Mouse (Mus musculus): Measurements from ENCODE around the gene Ankrd60. TPM values are rescaled to one million over a fixed set of nuclear protein-coding genes. Genes with fewer than 3 reads are reported as not detected.

The Ankrd60 gene
- total and polyA plus RNA-seq, 2 experiments from 2014 or later = not detected

DNA sequence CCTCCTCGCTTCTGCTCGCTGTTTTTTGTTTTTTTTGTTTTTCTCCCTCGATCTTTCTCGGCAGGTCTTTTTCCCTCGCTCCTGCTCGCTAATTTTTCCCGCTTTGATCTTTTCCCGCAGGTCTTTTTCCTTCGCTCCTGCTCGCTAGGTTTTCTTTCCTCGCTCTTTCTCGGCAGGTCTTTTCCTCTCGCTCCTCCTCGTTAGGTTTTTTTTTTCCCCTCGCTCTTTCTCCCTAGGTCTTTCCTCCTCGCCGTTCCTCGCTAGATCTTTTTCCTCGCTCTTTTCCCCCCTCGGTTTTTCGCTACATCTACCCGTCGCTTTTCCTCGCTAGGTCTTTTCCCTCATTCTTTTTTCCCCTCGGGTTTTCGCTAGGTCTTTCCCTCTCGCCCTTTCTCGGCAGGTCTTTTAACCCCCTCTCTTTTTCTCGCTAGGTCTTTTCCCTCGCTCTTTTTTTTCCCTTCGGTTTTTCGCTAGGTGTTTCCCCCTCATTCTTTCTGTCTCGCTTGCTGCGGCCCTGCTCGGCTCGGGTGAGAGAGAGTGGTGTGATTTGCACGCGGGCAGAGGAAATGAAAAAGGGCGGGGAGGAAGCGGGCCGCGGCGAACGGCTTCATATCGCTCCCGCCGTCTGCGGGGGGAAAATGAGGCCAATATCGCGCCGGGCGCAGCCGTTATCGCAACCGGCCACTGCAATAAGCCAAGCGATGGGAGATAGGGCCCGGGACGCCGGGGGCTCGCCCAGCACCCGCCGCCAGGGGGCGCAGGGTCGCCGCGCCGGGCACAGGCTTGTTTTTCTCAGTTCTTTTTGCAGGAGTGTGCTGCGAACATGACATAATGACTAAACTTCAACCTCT lies 8.2 kb upstream of the Ankrd60 start:
- DNase-seq (ENCODE audit: low spot score) (peak; percentile 57), ATAC-seq (ENCODE audit: low FRiP score) (no peak)
- no peak overlapping the region for H3K27ac ChIP-seq (ENCODE audit: low read depth, low read length)
- H3K9ac ChIP-seq (replicated peaks; ENCODE audit: low read length, poor library complexity, severe bottlenecking) = peak overlapping the region; percentile 44; the same call in 1 of the 2 replicates
- H3K27me3 ChIP-seq (ENCODE audit: insufficient read depth, low read length) = peaks cover 16% of the 10 kb centered on the region; the same call in 1 of the 2 replicates
- H3K9me3 ChIP-seq (ENCODE audit: low read length) = no peaks in the 10 kb centered on the region
- H3K4me2 ChIP-seq (ENCODE audit: low read depth, low read length, poor library complexity, severe bottlenecking) = peak overlapping the region; percentile 72
- peak overlapping the region; percentile 35 for H3K4me3 ChIP-seq (ENCODE audit: low read depth, low read length)
- H3K4me1 ChIP-seq (ENCODE audit: insufficient read depth, low read length) = no peaks in the 10 kb centered on the region
- WGBS = 1% methylated on average over 68 of the region's 68 CpGs
- H3K36me3 ChIP-seq (ENCODE audit: insufficient read depth, low read length) = no peaks in the 10 kb centered on the region
- TF ChIP-seq CTCF (IDR thresholded peaks at IDR 0.05) = peak; percentile 79

DNA sequence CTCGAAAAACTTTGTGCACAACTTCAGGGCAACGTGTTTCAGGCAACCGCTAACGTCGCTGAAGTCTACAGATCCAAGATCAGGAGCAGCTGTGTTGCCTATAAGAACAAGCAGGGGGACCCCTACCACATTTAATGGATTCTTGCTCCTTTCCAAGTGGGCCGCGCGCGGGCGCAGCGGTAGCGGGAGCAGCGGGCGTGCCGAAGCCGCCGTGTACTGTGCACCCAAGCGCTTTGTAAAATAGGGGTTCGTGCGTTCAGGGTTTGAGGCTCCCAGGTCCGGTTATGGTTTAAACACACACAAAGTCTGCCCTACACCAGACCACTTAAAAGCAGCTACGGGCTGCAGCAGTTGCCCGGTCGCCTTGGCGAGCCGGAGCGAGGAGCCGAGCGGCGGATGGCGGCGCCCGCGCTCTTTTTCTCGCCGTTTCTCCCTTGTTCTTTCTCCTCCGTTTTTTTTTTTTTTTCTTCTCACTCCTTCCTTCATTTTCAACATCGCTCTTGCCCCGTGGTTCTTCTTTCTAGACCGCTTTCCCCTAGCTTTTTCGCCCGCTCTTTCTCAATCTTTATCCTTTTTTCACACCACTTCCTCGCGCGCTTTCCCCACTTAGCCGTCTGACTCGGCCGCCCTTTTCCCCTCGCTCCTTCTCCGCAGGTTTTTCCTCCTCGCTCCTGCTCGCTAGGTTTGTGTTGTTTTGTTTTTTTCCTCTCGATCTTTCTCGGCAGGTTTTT lies 7.4 kb upstream of the Ankrd60 start:
- H3K9me3 ChIP-seq (ENCODE audit: low read length) = no peaks in the 10 kb centered on the region
- H3K4me3 ChIP-seq (ENCODE audit: low read depth, low read length) = peak overlapping the region; percentile 35
- DNase-seq (ENCODE audit: low spot score) = peak; percentile 92
- H3K36me3 ChIP-seq (ENCODE audit: insufficient read depth, low read length) = no peaks in the 10 kb centered on the region
- 0 out of 2 replicates have a peak overlapping the region, but pooled peaks have one; percentile 19 for H3K9ac ChIP-seq (replicated peaks; ENCODE audit: low read length, poor library complexity, severe bottlenecking)
- H3K4me2 ChIP-seq (ENCODE audit: low read depth, low read length, poor library complexity, severe bottlenecking) = peak overlapping the region; percentile 72
- peak; percentile 78 for TF ChIP-seq CTCF (IDR thresholded peaks at IDR 0.05)
- no peak overlapping the region for H3K27ac ChIP-seq (ENCODE audit: low read depth, low read length)
- under 1% methylated on average over 54 of the region's 54 CpGs for WGBS
- H3K4me1 ChIP-seq (ENCODE audit: insufficient read depth, low read length) = no peaks in the 10 kb centered on the region
- peaks cover 16% of the 10 kb centered on the region; the same call in 1 of the 2 replicates for H3K27me3 ChIP-seq (ENCODE audit: insufficient read depth, low read length)
- peak; percentile 90 for ATAC-seq (ENCODE audit: low FRiP score)

DNA sequence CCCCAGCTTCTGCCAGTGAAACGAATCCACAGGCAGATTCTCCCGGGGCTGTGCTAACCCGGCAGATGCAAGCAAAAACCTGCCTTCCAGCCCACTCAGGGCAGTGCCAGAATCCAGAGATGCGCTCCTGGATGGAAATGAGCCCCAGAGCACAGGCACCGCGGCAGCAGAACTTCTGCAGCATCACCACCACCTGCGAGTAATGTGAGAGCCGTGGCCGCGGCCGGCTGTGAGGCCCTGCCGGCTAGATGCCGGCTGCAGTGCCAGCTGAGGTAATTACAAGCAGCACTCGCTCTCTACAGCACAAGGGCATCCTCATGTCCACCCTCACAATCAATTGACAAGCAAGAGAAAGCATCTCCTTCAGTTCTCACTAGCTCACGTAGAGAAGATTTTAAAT lies 6.2 kb upstream of the Ankrd60 start:
- Histone ChIP-seq H3K36me3 (ENCODE audit: insufficient read depth, low read length) (no peaks in the 10 kb centered on the region), H3K9me3 (ENCODE audit: low read length) (no peaks in the 10 kb centered on the region), H3K4me3 (ENCODE audit: low read depth, low read length) (no peak overlapping the region), H3K9ac (replicated peaks; ENCODE audit: low read length, poor library complexity, severe bottlenecking) (no peak overlapping the region), H3K4me1 (ENCODE audit: insufficient read depth, low read length) (no peaks in the 10 kb centered on the region), H3K27ac (ENCODE audit: low read depth, low read length) (no peak overlapping the region), H3K4me2 (ENCODE audit: low read depth, low read length, poor library complexity, severe bottlenecking) (no peak overlapping the region), H3K27me3 (ENCODE audit: insufficient read depth, low read length) (peaks cover 16% of the 10 kb centered on the region; the same call in 1 of the 2 replicates)
- no peak for ATAC-seq (ENCODE audit: low FRiP score)
- no peak for DNase-seq (ENCODE audit: low spot score)
- no peak for TF ChIP-seq CTCF (IDR thresholded peaks at IDR 0.05)
- 46% methylated on average over 15 of the region's 15 CpGs for WGBS

DNA sequence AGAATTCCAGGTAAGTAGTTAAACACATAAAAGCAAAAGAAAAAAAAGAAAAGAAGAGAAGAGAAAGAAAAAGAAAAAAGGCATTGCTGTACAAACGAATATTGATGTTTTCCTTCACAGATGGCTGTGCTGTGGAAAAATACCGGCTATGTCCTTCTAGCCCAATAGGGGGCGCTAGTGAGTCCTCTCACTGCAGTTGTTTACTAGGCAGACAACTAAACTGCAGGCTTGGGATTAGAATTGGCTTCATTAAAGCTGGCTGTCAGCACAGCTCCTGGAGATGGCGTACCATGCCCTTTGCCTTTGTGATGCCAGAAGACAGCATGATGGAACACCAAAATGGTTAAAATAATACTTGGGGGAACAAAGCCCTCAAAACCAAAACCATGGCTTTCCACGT lies 5.3 kb upstream of the Ankrd60 start:
- H3K4me3 ChIP-seq (ENCODE audit: low read depth, low read length) = no peak overlapping the region
- DNase-seq (ENCODE audit: low spot score) = peak; percentile 40
- peak; percentile 71 for TF ChIP-seq CTCF (IDR thresholded peaks at IDR 0.05)
- 42% methylated on average over 5 of the region's 5 CpGs for WGBS
- ATAC-seq (ENCODE audit: low FRiP score) = no peak
- H3K4me2 ChIP-seq (ENCODE audit: low read depth, low read length, poor library complexity, severe bottlenecking) = no peak overlapping the region
- no peaks in the 10 kb centered on the region for H3K36me3 ChIP-seq (ENCODE audit: insufficient read depth, low read length)
- no peak overlapping the region for H3K9ac ChIP-seq (replicated peaks; ENCODE audit: low read length, poor library complexity, severe bottlenecking)
- H3K27ac ChIP-seq (ENCODE audit: low read depth, low read length) = no peak overlapping the region
- no peaks in the 10 kb centered on the region for H3K9me3 ChIP-seq (ENCODE audit: low read length)
- peaks cover 16% of the 10 kb centered on the region; the same call in 1 of the 2 replicates for H3K27me3 ChIP-seq (ENCODE audit: insufficient read depth, low read length)
- H3K4me1 ChIP-seq (ENCODE audit: insufficient read depth, low read length) = no peaks in the 10 kb centered on the region

DNA sequence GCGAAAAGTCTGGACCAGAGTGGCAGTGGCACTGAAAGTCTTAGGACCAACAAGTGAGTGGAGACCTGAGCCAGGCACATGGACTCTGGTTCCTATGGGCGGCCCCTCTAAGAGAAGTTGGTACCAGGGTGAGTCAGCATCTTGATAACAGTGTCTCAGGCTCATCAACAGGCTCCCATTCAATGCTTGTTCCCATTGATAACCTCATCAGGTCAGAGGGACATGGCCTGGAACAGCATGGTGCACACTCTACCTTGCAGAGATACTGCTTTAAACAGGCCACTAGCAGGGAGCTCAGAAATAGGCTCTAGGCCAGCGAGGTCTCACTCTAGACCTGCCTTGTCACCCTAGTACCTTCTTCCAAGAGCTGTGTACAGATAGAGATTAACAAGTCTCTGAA lies 4.7 kb upstream of the Ankrd60 start:
- H3K27me3 ChIP-seq (ENCODE audit: insufficient read depth, low read length) = peaks cover 16% of the 10 kb centered on the region
- H3K9ac ChIP-seq (replicated peaks; ENCODE audit: low read length, poor library complexity, severe bottlenecking) = no peak overlapping the region
- H3K4me2 ChIP-seq (ENCODE audit: low read depth, low read length, poor library complexity, severe bottlenecking) = no peak overlapping the region
- H3K4me3 ChIP-seq (ENCODE audit: low read depth, low read length) = no peak overlapping the region
- ATAC-seq (ENCODE audit: low FRiP score) (no peak), DNase-seq (ENCODE audit: low spot score) (no peak)
- H3K36me3 ChIP-seq (ENCODE audit: insufficient read depth, low read length) = no peaks in the 10 kb centered on the region
- no peaks in the 10 kb centered on the region for H3K9me3 ChIP-seq (ENCODE audit: low read length)
- H3K27ac ChIP-seq (ENCODE audit: low read depth, low read length) = no peak overlapping the region
- no peaks in the 10 kb centered on the region; the same call in 1 of the 2 replicates for H3K4me1 ChIP-seq (ENCODE audit: insufficient read depth, low read length)
- WGBS = 88% methylated on average over 3 of the region's 3 CpGs
- no peak for TF ChIP-seq CTCF (IDR thresholded peaks at IDR 0.05)

DNA sequence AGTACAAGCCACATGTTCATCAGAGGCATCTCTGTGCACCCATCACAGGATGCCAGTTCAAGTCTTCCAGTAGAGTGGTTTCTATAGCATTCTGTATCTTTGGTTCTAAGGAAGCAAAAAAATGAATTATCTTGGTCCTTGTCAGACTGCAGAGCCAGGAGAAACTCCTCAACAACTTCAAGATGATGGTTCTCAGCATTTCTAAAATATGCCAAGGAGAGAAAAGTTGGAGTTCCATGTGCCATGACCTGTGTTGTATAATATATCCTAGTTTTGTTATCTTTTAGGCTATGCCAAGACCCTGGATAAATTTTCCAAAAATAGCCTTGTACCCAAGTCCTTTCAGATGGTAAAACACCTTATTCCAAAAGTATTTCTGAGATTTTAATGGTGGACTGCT lies 2.9 kb upstream of the Ankrd60 start:
- H3K9ac ChIP-seq (replicated peaks; ENCODE audit: low read length, poor library complexity, severe bottlenecking) = no peak overlapping the region
- DNase-seq (ENCODE audit: low spot score) = peak; percentile 30
- TF ChIP-seq CTCF (IDR thresholded peaks at IDR 0.05) = no peak
- H3K27me3 ChIP-seq (ENCODE audit: insufficient read depth, low read length) = peaks cover 9% of the 10 kb centered on the region
- no peak overlapping the region for H3K4me2 ChIP-seq (ENCODE audit: low read depth, low read length, poor library complexity, severe bottlenecking)
- H3K27ac ChIP-seq (ENCODE audit: low read depth, low read length) = no peak overlapping the region
- H3K4me3 ChIP-seq (ENCODE audit: low read depth, low read length) = no peak overlapping the region
- no peaks in the 10 kb centered on the region for H3K9me3 ChIP-seq (ENCODE audit: low read length)
- H3K36me3 ChIP-seq (ENCODE audit: insufficient read depth, low read length) = no peaks in the 10 kb centered on the region
- ATAC-seq (ENCODE audit: low FRiP score) = no peak
- no peaks in the 10 kb centered on the region; the same call in 1 of the 2 replicates for H3K4me1 ChIP-seq (ENCODE audit: insufficient read depth, low read length)

Measured in midbrain, postnatal 0 days (tissue).